Mouse (Mus musculus): ENCODE measurements around the gene Etv6. TPM values are rescaled to one million over a fixed set of nuclear protein-coding genes. Genes with fewer than 3 reads are reported as not detected.

Gene Etv6
- total and polyA plus RNA-seq, 3 experiments = 10.4 to 58.9 (median 28.9) TPM

GRCm38 (mm10) chr6:134080946-134081345 is 45.4 kb downstream of the Etv6 start:
- no peaks in the 10 kb centered on the region for H3K27me3 ChIP-seq (ENCODE audit: insufficient read depth, low read length)
- H3K9me3 ChIP-seq (replicated peaks) = no peaks in the 10 kb centered on the region
- no peak for DNase-seq (ENCODE audit: low spot score)
- H3K4me1 ChIP-seq (ENCODE audit: insufficient read depth, low read depth, low read length) = peaks cover 38% of the 10 kb centered on the region
- no peak for ATAC-seq (ENCODE audit: extremely low read depth, insufficient number of reproducible peaks, low FRiP score, poor library complexity, severe bottlenecking)
- no peak for TF ChIP-seq CTCF (IDR thresholded peaks at IDR 0.05; ENCODE audit: low read depth, low read length)
- TF ChIP-seq POLR2AphosphoS5 (IDR thresholded peaks at IDR 0.05; ENCODE audit: insufficient replicate concordance, low read depth, low read length) = no peak
- no peak for TF ChIP-seq GATA1 (IDR thresholded peaks at IDR 0.05; ENCODE audit: borderline replicate concordance, low read length)
- no peak for TF ChIP-seq TAL1 (conservative IDR thresholded peaks at IDR 0.05; ENCODE audit: low read depth, low read length)
- TF ChIP-seq GATA2 (IDR thresholded peaks at IDR 0.05; ENCODE audit: borderline replicate concordance, low read depth, low read length) = no peak
- H3K4me3 ChIP-seq (ENCODE audit: low read depth, low read length) = no peak overlapping the region
- H3K36me3 ChIP-seq (replicated peaks) = peaks cover 62% of the 10 kb centered on the region

GRCm38 (mm10) chr6:134082229-134082920 is 46.9 kb downstream of the Etv6 start:
- TF ChIP-seq TAL1 (conservative IDR thresholded peaks at IDR 0.05; ENCODE audit: low read depth, low read length) = no peak
- TF ChIP-seq POLR2AphosphoS5 (IDR thresholded peaks at IDR 0.05; ENCODE audit: insufficient replicate concordance, low read depth, low read length) = no peak
- no peak for TF ChIP-seq CTCF (IDR thresholded peaks at IDR 0.05; ENCODE audit: low read depth, low read length)
- no peak for TF ChIP-seq GATA1 (IDR thresholded peaks at IDR 0.05; ENCODE audit: borderline replicate concordance, low read length)
- no peak for TF ChIP-seq GATA2 (IDR thresholded peaks at IDR 0.05; ENCODE audit: borderline replicate concordance, low read depth, low read length)
- peaks cover 42% of the 10 kb centered on the region for H3K4me1 ChIP-seq (ENCODE audit: insufficient read depth, low read depth, low read length)
- DNase-seq (ENCODE audit: low spot score) (peak; percentile 43), ATAC-seq (ENCODE audit: extremely low read depth, insufficient number of reproducible peaks, low FRiP score, poor library complexity, severe bottlenecking) (peak; percentile 71)
- no peaks in the 10 kb centered on the region for H3K27me3 ChIP-seq (ENCODE audit: insufficient read depth, low read length)
- H3K4me3 ChIP-seq (ENCODE audit: low read depth, low read length) = peak overlapping the region; percentile 55; the same call in 1 of the 2 replicates
- no peaks in the 10 kb centered on the region for H3K9me3 ChIP-seq (replicated peaks)
- peaks cover 63% of the 10 kb centered on the region for H3K36me3 ChIP-seq (replicated peaks)

- Histone ChIP-seq H3K27me3 (ENCODE audit: insufficient read depth, low read length) (no peaks in the 10 kb centered on the region), H3K4me1 (ENCODE audit: insufficient read depth, low read depth, low read length) (peaks cover 42% of the 10 kb centered on the region), H3K4me3 (ENCODE audit: low read depth, low read length) (no peak overlapping the region; the same call in 1 of the 2 replicates), H3K9me3 (replicated peaks) (no peaks in the 10 kb centered on the region), H3K36me3 (replicated peaks) (peaks cover 59% of the 10 kb centered on the region)
- ATAC-seq (ENCODE audit: extremely low read depth, insufficient number of reproducible peaks, low FRiP score, poor library complexity, severe bottlenecking) = peak; percentile 50
- no peak for TF ChIP-seq TAL1 (conservative IDR thresholded peaks at IDR 0.05; ENCODE audit: low read depth, low read length)
- no peak for TF ChIP-seq GATA2 (IDR thresholded peaks at IDR 0.05; ENCODE audit: borderline replicate concordance, low read depth, low read length)
- TF ChIP-seq POLR2AphosphoS5 (IDR thresholded peaks at IDR 0.05; ENCODE audit: insufficient replicate concordance, low read depth, low read length) = no peak
- TF ChIP-seq GATA1 (IDR thresholded peaks at IDR 0.05; ENCODE audit: borderline replicate concordance, low read length) = no peak
- TF ChIP-seq CTCF (IDR thresholded peaks at IDR 0.05; ENCODE audit: low read depth, low read length) = no peak
- DNase-seq (ENCODE audit: low spot score) = peak; percentile 11
These were observed 47.9 kb downstream of the Etv6 start for GRCm38 (mm10) chr6:134083428-134083827.

GRCm38 (mm10) chr6:134086351-134086750 is 50.9 kb downstream of the Etv6 start:
- H3K4me1 ChIP-seq (ENCODE audit: insufficient read depth, low read depth, low read length) = peaks cover 27% of the 10 kb centered on the region
- no peaks in the 10 kb centered on the region for H3K27me3 ChIP-seq (ENCODE audit: insufficient read depth, low read length)
- H3K36me3 ChIP-seq (replicated peaks) = peaks cover 64% of the 10 kb centered on the region
- H3K4me3 ChIP-seq (ENCODE audit: low read depth, low read length) = no peak overlapping the region
- no peaks in the 10 kb centered on the region for H3K9me3 ChIP-seq (replicated peaks)
- TF ChIP-seq TAL1 (conservative IDR thresholded peaks at IDR 0.05; ENCODE audit: low read depth, low read length) (no peak), CTCF (IDR thresholded peaks at IDR 0.05; ENCODE audit: low read depth, low read length) (no peak), GATA1 (IDR thresholded peaks at IDR 0.05; ENCODE audit: borderline replicate concordance, low read length) (no peak), POLR2AphosphoS5 (IDR thresholded peaks at IDR 0.05; ENCODE audit: insufficient replicate concordance, low read depth, low read length) (no peak), GATA2 (IDR thresholded peaks at IDR 0.05; ENCODE audit: borderline replicate concordance, low read depth, low read length) (no peak)
- ATAC-seq (ENCODE audit: extremely low read depth, insufficient number of reproducible peaks, low FRiP score, poor library complexity, severe bottlenecking) = no peak
- DNase-seq (ENCODE audit: low spot score) = no peak

- Histone ChIP-seq H3K4me1 (ENCODE audit: insufficient read depth, low read depth, low read length) (peaks cover 16% of the 10 kb centered on the region), H3K4me3 (ENCODE audit: low read depth, low read length) (no peak overlapping the region), H3K36me3 (replicated peaks) (peaks cover 75% of the 10 kb centered on the region), H3K9me3 (replicated peaks) (no peaks in the 10 kb centered on the region), H3K27me3 (ENCODE audit: insufficient read depth, low read length) (no peaks in the 10 kb centered on the region)
- DNase-seq (ENCODE audit: low spot score) = no peak
- ATAC-seq (ENCODE audit: extremely low read depth, insufficient number of reproducible peaks, low FRiP score, poor library complexity, severe bottlenecking) = no peak
- TF ChIP-seq TAL1 (conservative IDR thresholded peaks at IDR 0.05; ENCODE audit: low read depth, low read length) = no peak
- no peak for TF ChIP-seq POLR2AphosphoS5 (IDR thresholded peaks at IDR 0.05; ENCODE audit: insufficient replicate concordance, low read depth, low read length)
- TF ChIP-seq GATA2 (IDR thresholded peaks at IDR 0.05; ENCODE audit: borderline replicate concordance, low read depth, low read length) = no peak
- TF ChIP-seq CTCF (IDR thresholded peaks at IDR 0.05; ENCODE audit: low read depth, low read length) = no peak
- no peak for TF ChIP-seq GATA1 (IDR thresholded peaks at IDR 0.05; ENCODE audit: borderline replicate concordance, low read length)
These were observed 52.2 kb downstream of the Etv6 start for GRCm38 (mm10) chr6:134087709-134088108.

GRCm38 (mm10) chr6:134089671-134090377 is 54.3 kb downstream of the Etv6 start:
- Histone ChIP-seq H3K9me3 (replicated peaks) (no peaks in the 10 kb centered on the region), H3K4me1 (ENCODE audit: insufficient read depth, low read depth, low read length) (peaks cover 4% of the 10 kb centered on the region), H3K27me3 (ENCODE audit: insufficient read depth, low read length) (no peaks in the 10 kb centered on the region), H3K4me3 (ENCODE audit: low read depth, low read length) (no peak overlapping the region), H3K36me3 (replicated peaks) (peaks cover 85% of the 10 kb centered on the region)
- no peak for ATAC-seq (ENCODE audit: extremely low read depth, insufficient number of reproducible peaks, low FRiP score, poor library complexity, severe bottlenecking)
- no peak for DNase-seq (ENCODE audit: low spot score)
- TF ChIP-seq TAL1 (conservative IDR thresholded peaks at IDR 0.05; ENCODE audit: low read depth, low read length) (no peak), CTCF (IDR thresholded peaks at IDR 0.05; ENCODE audit: low read depth, low read length) (no peak), POLR2AphosphoS5 (IDR thresholded peaks at IDR 0.05; ENCODE audit: insufficient replicate concordance, low read depth, low read length) (no peak), GATA1 (IDR thresholded peaks at IDR 0.05; ENCODE audit: borderline replicate concordance, low read length) (no peak)

All from G1E (cell line).